Mouse (Mus musculus) neural tube, embryonic 11.5 days (tissue): ENCODE results near the gene Arhgap27. TPM values are rescaled to one million over a fixed set of nuclear protein-coding genes. Genes with fewer than 3 reads are reported as not detected.

Experiments used
- ATAC-seq: fragments of 200-750 bp; cut with Nextera tagmentation; 2 replicates; pipeline ENCODE4 v1.8.0; 2017; ENCODE audit warnings: moderate number of reproducible peaks, mild to moderate bottlenecking, moderate TSS enrichment, moderate library complexity; ENCODE audit not compliant: insufficient read depth, low FRiP score, low TSS enrichment
- DNase-seq: peaks from one replicate; pipeline ENCODE4 v3.0.0-alpha.2; 2015; ENCODE audit warnings: low spot score
- H3K27ac ChIP-seq: fragments of 300-500 bp; sonication (generic); 2 replicates; pipeline ENCODE4 v1.5.1; 2014; ENCODE audit warnings: low read depth, mild to moderate bottlenecking, low read length
- H3K27me3 ChIP-seq: fragments of 300-500 bp; sonication (generic); 2 replicates; pipeline ENCODE4 v1.6.1; 2014; ENCODE audit warnings: mild to moderate bottlenecking, low read length, mixed read lengths; ENCODE audit not compliant: control insufficient read depth, insufficient read depth
- H3K36me3 ChIP-seq: fragments of 300-500 bp; sonication (generic); 2 replicates; pipeline ENCODE4 v1.6.1; 2014; ENCODE audit warnings: mild to moderate bottlenecking, low read length, moderate library complexity, mixed read lengths; ENCODE audit not compliant: control insufficient read depth, insufficient read depth
- H3K4me1 ChIP-seq: fragments of 300-500 bp; sonication (generic); 2 replicates; pipeline ENCODE4 v1.6.1; 2014; ENCODE audit warnings: low read length, mixed read lengths; ENCODE audit not compliant: control insufficient read depth, insufficient read depth
- H3K4me2 ChIP-seq: fragments of 300-500 bp; sonication (generic); 2 replicates; pipeline ENCODE4 v1.6.1; 2014; ENCODE audit warnings: low read depth, mild to moderate bottlenecking, moderate library complexity
- H3K4me3 ChIP-seq: fragments of 300-500 bp; sonication (generic); 2 replicates; pipeline ENCODE4 v1.5.1; 2014; ENCODE audit warnings: low read depth, low read length
- H3K9ac ChIP-seq: fragments of 300-500 bp; sonication (generic); 2 replicates; pipeline ENCODE4 v1.6.1; 2014; ENCODE audit warnings: mild to moderate bottlenecking, low read length
- H3K9me3 ChIP-seq: fragments of 300-500 bp; sonication (generic); 2 replicates; pipeline ENCODE4 v1.6.1; 2016; ENCODE audit warnings: low read length; ENCODE audit not compliant: control insufficient read depth
- WGBS: fragments of 180-500 bp; shearing (Covaris S2); extraction: QIAGEN DNeasy Blood & Tissue Kit; methylation state at CpG from one replicate; pipeline ENCODE4 v1.1.7; 2014; 5-methylcytosine and 5-hydroxymethylcytosine counted together
- polyA plus RNA-seq: library from polyadenylated mRNA; unstranded; fragments of >200 nt; fragmentation: Nextera tagmentation; extraction: Ambion mirVana; gene quantifications from 2 replicates; pipeline ENCODE4 v1.2.1, GENCODE M21; 2014

Arhgap27 gene
- polyA plus RNA-seq, 1 experiment from 2014 or later: 4.5 TPM

DNA sequence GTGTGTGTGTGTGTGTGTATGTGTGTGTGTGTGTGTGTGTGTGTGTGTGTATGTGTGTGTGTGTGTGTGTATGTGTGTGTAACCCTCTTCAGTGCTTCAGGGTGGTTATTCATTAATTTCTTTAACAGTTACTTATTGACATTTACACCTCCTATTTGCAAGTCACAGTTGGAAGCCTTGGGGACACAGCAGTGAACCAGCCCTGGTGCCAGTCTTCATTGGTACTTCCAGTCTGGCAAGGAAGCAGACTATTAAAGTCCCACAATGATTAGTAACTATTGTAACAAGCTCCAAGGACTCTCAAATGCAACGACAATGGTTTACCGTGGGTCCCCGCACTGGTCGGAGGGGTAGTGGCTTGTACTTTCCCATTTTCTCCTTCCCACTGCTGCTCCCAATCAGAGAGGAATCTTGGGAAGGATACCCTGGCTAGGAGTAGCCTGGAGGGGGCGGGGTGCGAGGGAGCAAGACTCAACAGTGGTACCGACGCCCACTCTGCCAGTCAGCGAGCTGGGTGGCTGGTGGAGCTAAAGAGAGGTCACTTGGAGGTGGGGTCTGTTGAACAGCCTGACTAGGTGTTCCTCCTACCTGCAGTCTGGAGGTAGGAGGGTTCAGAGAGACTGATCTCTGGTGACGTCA is 48.6 kb downstream of the Arhgap27 start:
- no peak for ATAC-seq
- Histone ChIP-seq H3K36me3 (no peaks in the 10 kb centered on the region), H3K27ac (no peak overlapping the region), H3K4me2 (no peak overlapping the region), H3K9me3 (no peaks in the 10 kb centered on the region), H3K27me3 (no peaks in the 10 kb centered on the region), H3K9ac (no peak overlapping the region), H3K4me1 (no peaks in the 10 kb centered on the region), H3K4me3 (no peak overlapping the region)
- WGBS: 66% methylated on average over 10 of the region's 10 CpGs
- no peak for DNase-seq

DNA sequence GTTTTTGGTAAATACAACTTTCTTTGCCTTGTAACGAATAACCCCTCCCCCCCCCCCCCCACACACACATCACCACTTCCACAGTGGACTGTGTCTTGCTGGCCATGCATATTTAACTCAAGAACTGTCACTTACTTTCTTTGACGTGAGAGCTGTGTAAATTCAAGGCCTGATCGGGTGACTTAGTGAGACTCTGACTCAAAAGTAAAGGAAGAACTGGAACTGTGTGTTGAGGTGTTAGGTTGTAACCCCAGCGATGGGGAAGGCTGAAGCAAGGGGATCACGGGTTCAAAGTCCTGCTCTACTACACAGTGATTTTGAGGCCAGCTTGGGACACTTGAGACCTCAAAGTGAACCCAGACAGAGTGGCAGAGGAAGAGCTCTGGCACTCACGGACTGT is 50.0 kb downstream of the Arhgap27 start:
- no peak overlapping the region for H3K4me3 ChIP-seq
- H3K4me2 ChIP-seq: no peak overlapping the region
- 83% methylated on average over 6 of the region's 6 CpGs for WGBS
- ATAC-seq (no peak), DNase-seq (no peak)
- no peaks in the 10 kb centered on the region for H3K4me1 ChIP-seq
- H3K9me3 ChIP-seq: no peaks in the 10 kb centered on the region
- no peaks in the 10 kb centered on the region for H3K36me3 ChIP-seq
- no peak overlapping the region for H3K27ac ChIP-seq
- H3K27me3 ChIP-seq: no peaks in the 10 kb centered on the region
- H3K9ac ChIP-seq: no peak overlapping the region

DNA sequence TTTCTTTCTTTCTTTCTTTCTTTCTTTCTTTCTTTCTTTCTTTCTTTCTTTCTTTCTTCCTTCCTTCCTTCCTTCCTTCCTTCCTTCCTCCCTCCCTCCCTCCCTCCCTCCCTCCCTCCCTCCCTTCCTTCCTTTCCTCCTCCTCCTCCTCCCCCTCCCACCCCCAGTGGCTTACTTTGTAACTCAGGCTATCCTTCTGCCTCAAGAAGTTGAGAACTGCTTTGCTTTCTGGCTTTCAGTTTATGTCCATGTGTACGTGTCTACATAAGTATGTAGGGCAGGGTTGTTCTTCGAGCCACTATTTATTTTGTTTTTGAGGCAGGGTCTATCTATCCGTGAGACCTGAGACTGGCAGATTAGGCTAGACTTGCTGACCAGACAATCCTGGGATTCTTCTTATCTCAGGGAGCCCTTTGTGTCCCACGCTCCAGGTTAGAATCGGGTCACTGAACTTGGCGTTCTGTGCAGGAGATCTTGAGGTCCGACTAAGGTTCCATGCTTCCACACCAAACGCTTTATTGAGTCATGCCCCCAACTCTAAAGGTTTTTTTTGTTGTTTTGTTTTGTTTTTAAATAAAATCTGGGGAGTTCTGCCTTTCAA is 50.7 kb downstream of the Arhgap27 start:
- H3K27ac ChIP-seq: no peak overlapping the region
- no peaks in the 10 kb centered on the region for H3K4me1 ChIP-seq
- H3K4me2 ChIP-seq: no peak overlapping the region
- H3K27me3 ChIP-seq: no peaks in the 10 kb centered on the region
- H3K9ac ChIP-seq: no peak overlapping the region
- no peak overlapping the region for H3K4me3 ChIP-seq
- DNase-seq (no peak), ATAC-seq (no peak)
- no peaks in the 10 kb centered on the region for H3K36me3 ChIP-seq
- WGBS: 61% methylated on average over 8 of the region's 8 CpGs
- no peaks in the 10 kb centered on the region for H3K9me3 ChIP-seq

DNA sequence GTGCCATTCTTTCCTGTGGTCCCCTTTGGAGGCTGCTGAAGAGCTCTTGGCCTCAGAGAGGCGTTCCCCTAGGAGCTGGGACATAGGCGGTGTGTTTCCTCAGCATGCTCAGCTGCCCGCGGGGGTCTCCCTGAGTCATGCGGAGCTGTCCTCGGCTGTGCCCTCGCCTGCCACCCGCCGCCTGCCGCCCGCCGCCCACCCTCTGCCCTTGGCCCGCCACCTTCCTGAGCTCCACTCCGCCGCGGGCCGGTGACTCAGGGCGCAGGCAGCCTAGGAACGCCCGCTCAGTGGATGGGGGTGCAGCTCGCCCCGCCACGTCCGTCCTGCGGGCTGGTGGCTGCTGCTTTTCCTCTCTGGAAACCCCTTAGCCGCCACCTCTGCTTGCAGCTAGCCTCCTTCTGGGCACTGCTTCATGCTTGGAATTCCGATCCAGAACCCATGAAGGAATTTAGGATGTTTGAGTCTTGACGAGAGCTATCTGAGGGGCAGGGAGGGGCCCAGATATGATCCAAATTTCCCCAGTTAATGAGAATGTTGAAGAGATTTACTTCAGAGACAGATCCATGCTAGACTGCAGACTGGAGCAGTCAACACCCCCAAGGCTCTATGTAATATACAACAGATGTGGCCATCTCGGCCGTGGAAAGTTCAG is 51.4 kb downstream of the Arhgap27 start:
- Histone ChIP-seq H3K27ac (no peak overlapping the region), H3K4me3 (peak overlapping the region; percentile 17), H3K4me1 (no peaks in the 10 kb centered on the region), H3K36me3 (no peaks in the 10 kb centered on the region), H3K27me3 (no peaks in the 10 kb centered on the region), H3K9ac (peak overlapping the region; percentile 19), H3K9me3 (no peaks in the 10 kb centered on the region), H3K4me2 (peak overlapping the region; percentile 46)
- 9% methylated on average over 25 of the region's 30 CpGs for WGBS
- ATAC-seq: no peak
- DNase-seq: peak; percentile 51

DNA sequence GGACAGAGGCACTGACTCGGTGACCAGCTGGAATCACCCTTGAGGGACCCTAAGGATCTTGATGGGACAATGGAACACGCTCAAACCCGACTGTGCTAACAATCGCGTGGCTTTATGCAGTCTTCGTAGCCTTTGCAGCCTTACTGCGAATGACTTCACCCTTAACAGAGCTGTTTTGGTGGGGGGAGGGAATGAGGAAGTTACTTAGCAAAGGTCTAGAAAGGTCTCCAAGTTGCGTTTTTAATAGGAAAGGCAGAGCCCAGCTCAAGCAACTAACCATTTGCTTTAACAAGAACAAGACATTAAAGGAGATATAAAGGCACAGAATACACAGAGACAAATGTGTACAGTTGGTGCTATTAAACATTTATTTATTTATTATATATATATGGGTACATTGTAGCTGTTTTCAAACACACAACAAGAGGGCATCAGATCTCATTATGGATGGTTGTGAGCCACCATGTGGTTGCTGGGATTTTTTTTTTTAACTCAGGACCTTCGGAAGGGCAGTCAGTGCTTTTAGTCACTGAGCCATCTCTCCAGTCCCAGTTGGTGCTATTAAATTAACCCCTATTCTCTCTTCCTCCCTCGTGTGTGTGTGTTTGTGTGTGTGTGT is 53.4 kb downstream of the Arhgap27 start:
- WGBS: 81% methylated on average over 10 of the region's 10 CpGs
- no peaks in the 10 kb centered on the region for H3K9me3 ChIP-seq
- H3K9ac ChIP-seq: no peak overlapping the region
- no peaks in the 10 kb centered on the region for H3K4me1 ChIP-seq
- no peak overlapping the region for H3K27ac ChIP-seq
- no peak overlapping the region for H3K4me2 ChIP-seq
- DNase-seq (no peak), ATAC-seq (no peak)
- no peak overlapping the region for H3K4me3 ChIP-seq
- no peaks in the 10 kb centered on the region for H3K27me3 ChIP-seq
- H3K36me3 ChIP-seq: no peaks in the 10 kb centered on the region

DNA sequence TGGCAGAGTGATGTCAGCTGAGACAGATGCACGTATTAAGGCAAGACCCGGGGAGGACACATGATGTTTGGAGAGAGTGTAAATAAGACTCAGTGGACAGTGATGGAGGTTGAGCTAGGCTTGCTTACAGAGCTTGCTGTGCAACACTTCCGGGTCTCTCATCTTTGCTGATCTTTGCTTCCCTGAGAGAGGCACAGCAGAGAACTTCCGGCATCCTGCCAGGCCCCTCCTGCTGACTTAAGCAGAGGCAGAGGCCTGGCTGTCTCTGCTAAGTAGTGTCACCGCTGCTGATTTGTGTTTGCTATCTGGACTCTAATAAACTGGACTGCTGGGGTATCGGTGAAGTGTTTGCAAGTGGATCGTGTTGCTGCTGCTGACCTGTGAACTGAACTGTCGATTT is 55.6 kb downstream of the Arhgap27 start:
- Histone ChIP-seq H3K4me1 (no peaks in the 10 kb centered on the region), H3K9ac (no peak overlapping the region), H3K9me3 (no peaks in the 10 kb centered on the region), H3K27me3 (no peaks in the 10 kb centered on the region), H3K4me2 (no peak overlapping the region), H3K27ac (no peak overlapping the region), H3K4me3 (no peak overlapping the region), H3K36me3 (no peaks in the 10 kb centered on the region)
- 78% methylated on average over 8 of the region's 8 CpGs for WGBS
- ATAC-seq (no peak), DNase-seq (no peak)

DNA sequence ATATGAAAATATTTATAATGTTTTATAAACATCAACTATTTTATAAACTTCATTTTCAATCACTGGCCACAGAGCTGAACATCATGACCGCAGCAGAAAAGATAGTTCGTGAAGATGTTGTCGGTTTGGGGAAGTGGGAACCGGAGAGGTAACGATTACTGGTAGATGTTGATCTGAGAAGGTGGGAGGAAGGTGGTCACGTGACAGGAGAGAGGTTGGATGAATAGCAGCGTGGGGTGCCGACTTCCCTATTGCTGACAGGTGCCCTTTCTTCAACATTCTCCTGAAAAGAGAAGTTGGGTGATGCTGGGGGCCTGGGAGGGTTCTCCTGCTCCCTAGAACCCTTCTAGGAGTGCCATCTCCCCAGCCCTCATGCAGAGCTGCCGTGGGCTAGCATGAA is 59.0 kb downstream of the Arhgap27 start:
- WGBS: 85% methylated on average over 9 of the region's 9 CpGs
- no peak for ATAC-seq
- Histone ChIP-seq H3K9me3 (no peaks in the 10 kb centered on the region), H3K4me1 (no peaks in the 10 kb centered on the region), H3K9ac (no peak overlapping the region), H3K36me3 (no peaks in the 10 kb centered on the region), H3K27ac (no peak overlapping the region), H3K4me2 (no peak overlapping the region), H3K4me3 (no peak overlapping the region), H3K27me3 (no peaks in the 10 kb centered on the region)
- DNase-seq: no peak

DNA sequence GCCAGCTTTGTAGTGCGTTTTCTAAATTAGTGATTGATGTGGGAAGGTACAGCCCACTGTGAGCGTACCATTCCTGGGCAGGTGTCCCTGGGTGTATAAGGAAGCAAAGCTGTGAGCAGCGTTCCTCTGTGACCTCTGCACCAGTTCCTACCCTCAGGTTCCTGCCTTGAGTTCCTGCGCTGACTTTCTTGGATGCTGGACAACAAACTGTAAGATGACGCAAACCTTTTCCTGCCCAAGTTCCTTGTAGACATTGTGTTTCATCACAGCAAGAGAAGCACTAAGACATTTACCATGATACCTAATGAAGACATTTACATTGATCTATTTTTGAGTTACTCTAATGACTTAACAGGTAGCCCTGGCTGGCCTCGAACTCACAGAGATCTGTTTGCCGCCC is 68.7 kb downstream of the Arhgap27 start:
- no peak for ATAC-seq
- 89% methylated on average over 7 of the region's 7 CpGs for WGBS
- H3K4me1 ChIP-seq: peaks cover 3% of the 10 kb centered on the region; the same call in 1 of the 2 replicates
- no peak for DNase-seq
- H3K4me3 ChIP-seq: no peak overlapping the region
- no peak overlapping the region for H3K27ac ChIP-seq
- H3K27me3 ChIP-seq: no peaks in the 10 kb centered on the region
- H3K9ac ChIP-seq: no peak overlapping the region
- no peak overlapping the region for H3K4me2 ChIP-seq
- H3K9me3 ChIP-seq: no peaks in the 10 kb centered on the region
- no peaks in the 10 kb centered on the region for H3K36me3 ChIP-seq
